Mouse (Mus musculus): ENCODE measurements around the gene Spint2. TPM values are rescaled to one million over a fixed set of nuclear protein-coding genes. Genes with fewer than 3 reads are reported as not detected.

Gene Spint2
- total RNA-seq (2015) = 6.1 and 7.3 TPM in 2 replicates
- total RNA-seq (2017) = 2.6 and 5.3 TPM in 2 replicates

DNA sequence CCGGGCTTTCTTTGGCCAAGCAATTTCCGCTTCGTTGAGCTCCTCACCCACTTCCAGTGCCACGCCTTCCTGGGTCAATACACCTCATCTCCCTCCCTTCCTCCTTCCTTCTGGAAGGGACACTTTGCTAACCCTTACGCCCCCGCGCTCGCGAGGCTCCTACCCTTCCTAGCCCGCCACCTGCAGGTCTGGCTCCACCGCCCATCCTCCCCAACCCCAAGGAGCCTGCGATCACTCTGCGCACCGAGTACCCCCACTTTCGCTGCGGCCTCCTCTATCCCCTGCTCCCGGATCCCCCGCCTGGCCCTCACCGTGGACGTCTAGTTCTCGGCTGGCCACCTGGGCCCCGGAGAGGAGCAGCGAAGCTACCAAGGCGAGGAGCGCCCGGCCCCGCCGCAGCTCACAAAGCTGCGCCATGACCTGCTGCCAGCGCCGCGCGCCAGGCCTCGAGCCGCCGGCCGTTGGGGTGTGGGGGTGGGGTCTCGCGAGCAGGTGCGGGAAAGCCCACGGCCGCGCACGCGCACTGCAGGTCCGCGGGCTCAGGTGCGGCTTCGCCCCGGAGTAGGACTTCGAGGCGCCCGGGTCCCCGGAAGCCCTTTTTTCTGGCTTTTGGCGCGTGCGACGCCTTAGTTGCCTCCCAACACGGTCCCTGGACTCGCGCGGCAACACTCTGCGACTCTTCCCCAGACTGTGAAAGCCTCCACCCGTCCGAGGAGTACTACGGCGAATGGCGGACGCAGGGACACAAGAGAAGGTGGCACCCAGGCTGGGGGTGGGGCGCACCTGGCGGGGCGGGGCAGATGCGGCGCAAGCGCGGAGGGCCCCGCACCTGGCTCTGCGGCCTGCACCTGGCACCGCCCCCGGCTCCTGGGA lies at the start of gene Spint2:
Gene Spint2, minus strand, starts transcription at position 712 of the 873 bp plus-strand sequence.
- peak; percentile 88 for ATAC-seq (ENCODE audit: poor library complexity, severe bottlenecking)

DNA sequence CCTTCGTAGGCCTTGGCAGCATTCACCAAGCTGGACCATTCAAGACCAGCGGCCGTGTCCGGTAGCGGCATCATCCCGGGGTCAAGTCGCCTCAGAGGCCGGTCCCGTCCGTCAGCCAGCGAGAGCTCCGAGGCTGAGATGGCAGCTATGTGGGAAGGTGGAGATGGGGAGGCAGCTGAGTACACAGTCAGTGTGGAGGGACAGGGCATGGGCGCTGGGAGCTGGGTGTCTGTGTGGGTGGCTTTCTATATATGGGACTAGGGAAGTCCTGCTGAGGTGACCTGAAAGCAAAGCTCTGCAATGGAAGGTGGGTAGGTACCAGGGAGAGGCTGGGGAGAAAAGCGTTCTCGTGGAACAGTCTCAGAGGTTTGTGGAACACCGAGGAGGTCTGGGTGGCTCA lies 47.3 kb upstream of the Spint2 start:
- no peak for ATAC-seq (ENCODE audit: poor library complexity, severe bottlenecking)

DNA sequence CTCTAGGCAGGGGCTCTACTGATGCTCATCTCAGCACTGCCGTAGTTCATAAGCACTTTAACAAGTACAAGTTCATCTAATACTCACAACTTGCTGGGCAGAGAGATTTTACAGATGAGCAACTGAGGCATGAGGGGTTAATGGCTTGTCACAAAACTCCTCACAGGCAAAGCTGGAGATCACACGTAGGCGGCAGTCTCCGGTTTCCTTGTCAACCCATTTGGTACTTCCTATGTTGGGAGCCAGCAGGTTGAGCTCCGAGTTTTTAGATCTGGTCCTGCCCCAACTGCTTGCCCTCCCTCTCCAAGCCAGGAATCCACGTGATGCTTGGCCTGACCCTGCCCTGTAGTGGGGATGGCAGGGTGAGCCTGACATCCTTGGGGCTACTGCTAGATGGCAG lies 45.4 kb upstream of the Spint2 start:
- no peak for ATAC-seq (ENCODE audit: poor library complexity, severe bottlenecking)

DNA sequence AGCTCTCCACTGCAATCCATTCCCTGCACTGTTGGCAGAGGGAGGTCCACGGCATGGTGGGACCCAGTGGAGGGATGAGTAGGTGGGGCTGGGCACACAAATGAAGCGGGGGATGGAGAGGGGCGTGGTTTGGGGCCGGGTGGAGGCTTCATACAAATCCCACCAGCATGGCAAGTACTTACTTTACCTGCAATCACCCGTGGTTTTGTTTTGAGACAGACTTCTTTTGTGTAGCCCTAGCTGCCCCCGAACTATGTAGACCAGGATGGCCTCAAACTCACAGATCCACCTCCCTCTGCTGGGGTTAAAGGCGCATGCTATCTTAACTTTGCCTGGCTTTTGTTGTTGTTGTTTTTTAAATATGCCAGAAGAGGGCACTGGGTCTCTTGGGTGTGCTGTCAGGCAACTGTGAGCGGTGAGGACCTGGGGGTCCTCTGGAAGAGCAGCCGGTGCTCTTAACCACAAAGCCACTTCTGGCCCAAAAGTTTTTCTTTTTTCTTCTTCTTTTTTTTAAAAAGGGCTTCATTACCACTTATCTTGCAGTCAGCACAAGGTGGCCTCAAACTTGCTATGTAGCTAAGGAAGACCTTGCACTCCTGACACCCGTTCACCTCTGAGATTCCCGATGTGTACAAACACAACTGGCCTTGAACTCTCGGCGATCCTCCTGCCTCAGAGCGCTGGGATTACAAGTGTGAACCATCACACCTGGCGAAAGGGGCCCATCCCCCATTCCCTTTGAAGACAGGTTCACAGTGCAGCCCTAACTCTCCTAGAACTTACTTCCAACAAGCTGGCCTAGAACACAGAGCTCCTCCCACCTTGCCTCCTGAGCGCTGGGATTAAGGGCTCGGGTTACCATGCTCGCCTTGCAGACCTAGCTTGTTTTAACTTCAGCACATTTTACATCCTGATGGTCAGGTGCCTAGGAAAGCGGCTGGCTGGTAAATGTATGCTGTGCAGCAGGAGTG lies 37.9 kb upstream of the Spint2 start:
- no peak for ATAC-seq (ENCODE audit: poor library complexity, severe bottlenecking)

DNA sequence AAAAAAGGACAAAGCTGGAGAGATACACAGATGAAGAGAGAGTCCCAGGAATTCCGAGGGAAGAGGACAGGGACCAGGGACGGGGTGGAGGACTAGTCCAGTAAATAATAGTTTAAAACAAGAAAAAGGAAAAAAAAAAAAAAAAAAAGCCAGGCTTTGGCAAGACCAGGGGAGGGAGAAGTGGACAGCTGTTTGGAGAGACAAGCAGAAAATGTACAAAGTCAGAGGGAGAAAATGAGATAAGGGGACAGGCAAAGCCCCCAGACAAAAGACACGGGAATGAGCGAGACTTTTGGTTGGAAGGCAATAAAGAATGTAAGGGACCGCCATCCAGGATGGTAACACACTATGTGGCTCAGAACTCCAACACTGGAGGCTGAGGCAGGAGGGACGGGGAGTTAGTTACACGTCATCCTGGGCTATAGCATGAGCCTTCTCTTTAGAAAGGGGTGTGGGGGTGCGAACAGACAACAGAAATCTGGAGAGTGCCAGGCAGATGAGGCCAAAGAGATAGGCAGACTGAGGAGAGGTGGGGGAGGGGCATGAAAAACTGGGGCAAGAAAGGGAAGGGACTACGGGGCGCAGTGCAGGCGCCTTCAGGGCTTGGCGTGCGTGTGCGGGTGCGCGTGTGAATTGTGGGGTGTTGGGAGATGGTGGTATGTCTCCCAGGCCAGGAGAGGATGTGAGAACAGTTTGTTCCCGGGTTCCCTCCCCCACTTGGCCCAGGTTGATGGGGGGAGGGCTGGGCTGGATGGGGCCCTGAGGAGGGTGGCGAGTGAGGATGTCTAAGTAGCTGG lies 36.6 kb upstream of the Spint2 start:
- no peak for ATAC-seq (ENCODE audit: poor library complexity, severe bottlenecking)

DNA sequence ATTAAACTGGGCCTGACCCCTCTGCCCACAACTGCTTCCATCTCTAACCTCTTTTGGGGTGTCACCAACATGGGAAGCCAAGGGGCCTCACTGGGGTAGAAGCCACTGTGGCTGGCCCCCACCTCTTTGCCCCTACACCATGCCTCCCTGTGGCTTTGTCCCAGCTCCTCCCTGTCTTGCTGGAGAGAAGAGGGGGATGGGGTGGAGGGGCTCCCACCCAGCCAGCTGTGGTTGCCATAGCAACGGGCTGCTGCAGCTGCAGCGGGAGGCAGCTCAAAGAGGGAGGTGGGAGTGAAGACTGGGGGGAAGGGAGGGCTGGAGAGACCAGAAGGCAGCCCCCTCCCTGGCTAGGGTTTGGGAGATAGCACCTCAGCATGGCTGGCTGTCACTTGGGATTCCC lies 35.8 kb upstream of the Spint2 start:
- no peak for ATAC-seq (ENCODE audit: poor library complexity, severe bottlenecking)

DNA sequence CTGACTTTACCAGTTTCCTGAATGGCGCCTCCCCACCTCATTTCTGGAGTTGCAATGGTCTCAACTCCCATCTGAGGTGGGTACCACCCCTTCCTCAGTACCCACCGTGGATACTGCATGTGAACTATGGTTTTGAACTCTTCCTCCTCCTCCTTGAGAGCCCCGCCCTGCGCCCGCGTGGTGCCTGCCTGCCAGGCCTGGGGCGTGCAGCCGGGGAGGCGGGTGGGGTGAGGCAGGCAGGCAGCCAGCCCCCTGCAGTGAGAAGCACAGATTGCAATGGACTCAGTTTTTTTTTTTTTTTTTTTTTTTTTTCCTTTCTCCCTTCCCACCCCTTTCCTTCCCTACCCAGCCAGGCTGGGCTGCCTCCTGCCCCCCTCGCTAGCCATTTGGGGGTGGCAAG lies 35.3 kb upstream of the Spint2 start:
- no peak for ATAC-seq (ENCODE audit: poor library complexity, severe bottlenecking)

DNA sequence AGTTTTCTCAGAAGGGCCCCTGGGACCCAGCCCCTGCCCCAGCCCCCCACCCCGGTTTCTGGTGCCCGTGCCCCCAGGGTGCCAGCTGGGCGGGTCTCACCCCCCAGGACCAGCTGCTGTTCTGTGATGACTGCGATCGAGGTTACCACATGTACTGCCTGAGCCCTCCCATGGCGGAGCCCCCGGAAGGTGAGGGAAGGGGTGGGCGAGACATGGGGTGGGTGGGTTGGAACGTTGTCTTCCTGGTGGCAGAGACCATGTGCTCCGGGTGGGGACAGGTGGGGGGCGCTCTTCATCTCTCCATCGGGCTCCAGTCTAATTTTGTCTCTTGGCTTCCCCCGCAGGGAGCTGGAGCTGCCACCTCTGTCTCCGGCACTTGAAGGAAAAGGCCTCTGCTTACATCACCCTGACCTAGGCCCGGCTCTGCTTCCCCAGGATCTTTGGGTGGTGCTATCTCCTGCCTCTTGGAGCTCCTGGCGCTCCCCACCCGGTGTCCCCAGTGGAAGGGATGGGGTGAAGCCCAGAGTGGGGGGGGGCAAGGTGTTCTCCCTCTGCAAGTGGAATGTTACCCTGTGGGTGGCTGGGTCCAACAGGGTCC lies 34.5 kb upstream of the Spint2 start:
- ATAC-seq (ENCODE audit: poor library complexity, severe bottlenecking) = no peak

DNA sequence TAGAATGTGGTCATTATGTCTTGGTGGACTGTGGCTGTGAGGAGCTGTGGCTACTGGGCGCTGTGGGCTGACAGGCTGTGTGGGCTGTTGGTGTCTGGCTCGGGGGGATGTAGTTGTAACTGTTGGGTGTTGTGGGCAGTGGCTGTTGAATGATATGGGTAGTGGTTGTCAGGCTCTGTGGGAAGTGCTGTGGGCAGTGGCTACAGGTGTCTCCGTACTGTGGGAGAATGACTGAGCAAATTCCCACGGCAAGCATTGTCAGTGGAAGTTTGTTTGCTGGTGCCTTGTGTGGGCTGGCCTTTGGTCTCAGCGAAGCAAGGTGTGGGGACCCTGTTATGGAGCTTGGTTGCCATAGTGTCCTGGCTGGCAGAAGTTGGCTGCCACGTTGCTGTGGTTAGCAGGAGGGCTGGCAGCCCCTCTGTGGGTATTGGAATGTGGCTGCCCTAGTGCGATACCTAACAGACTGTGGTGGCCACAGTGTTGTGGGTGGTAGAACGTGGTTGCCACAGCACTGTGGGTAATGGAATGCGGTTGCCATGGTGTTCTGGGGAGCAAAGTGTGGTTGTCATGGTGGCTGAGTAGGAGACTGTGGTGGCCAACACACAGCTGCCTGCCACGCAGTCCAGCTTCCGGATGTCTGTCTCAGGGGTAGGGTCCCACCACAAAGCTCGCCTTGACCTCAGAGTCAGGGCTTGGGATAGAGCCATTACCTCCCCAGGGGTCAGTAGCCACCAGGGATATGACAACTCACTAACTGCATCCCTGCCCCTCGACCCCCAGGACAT lies 33.3 kb upstream of the Spint2 start:
- no peak for ATAC-seq (ENCODE audit: poor library complexity, severe bottlenecking)

DNA sequence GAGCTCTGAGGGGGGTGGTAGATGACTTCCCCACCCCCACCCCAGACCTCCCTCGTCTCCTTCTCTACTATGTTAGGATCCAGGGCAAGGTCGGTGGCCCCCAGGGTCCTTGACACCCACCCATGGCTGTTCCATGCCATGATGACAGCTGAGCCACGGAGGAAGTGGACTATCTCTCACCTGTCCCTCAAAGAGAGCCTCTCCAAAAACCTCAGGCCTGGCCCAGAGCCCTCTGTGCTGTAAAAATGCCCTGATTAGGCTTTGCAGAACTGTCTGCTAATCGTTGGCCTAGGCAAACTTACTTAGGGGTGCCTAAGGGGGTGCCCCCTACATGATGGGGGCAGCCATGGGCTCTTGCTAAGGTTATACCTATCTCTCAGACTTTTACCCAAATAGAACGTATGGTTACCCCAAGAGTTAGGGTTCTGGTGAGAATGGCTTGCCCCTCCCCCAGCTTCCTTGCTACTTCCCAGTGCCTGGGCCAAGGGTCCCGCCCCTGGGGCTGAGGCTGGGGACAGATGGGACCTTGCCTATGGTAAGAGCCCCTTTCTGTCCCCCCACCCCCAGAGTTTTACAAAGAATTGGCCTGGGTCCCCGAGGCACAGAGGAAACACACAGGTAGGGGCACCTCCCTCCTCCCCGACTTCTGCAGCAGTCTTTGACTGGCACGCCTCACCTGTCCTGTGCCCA lies 32.0 kb upstream of the Spint2 start:
- ATAC-seq (ENCODE audit: poor library complexity, severe bottlenecking) = no peak

DNA sequence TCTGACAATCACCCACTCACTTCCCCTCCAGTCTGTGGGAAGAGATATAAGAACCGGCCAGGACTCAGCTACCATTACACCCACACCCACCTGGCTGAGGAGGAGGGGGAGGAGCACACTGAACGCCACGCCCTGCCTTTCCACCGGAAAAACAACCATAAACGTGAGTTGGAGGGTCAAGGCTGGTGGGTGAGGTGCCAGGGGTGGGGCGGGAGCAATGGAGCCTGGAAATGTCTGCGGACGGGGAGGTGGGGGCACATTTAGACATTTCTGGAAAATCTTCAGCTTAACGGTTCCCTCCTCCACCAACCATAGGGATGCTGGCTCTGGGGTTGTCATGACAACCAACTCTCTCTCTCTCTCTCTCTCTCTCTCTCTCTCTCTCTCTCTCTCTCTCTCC lies 31.3 kb upstream of the Spint2 start:
- ATAC-seq (ENCODE audit: poor library complexity, severe bottlenecking) = no peak

DNA sequence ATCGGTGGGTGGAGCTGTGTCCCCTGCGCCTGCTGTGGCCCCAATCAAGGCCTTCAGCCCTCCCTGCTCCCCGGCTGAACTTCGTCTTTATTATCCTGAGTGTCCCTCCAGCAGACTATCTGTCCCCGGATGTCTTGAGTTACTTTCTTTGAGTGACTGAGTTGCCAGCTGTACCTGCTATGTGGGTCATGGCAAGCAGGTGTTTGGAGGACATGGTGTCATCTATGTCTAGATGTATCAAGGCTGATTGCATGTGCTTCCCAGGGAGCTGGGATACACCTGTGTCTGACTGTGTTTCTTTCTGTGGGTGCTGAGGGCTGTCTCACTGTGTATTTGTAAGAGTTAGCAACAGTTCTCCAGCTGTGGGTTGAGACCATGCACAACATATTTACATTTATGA lies 28.0 kb upstream of the Spint2 start:
- ATAC-seq (ENCODE audit: poor library complexity, severe bottlenecking) = no peak

DNA sequence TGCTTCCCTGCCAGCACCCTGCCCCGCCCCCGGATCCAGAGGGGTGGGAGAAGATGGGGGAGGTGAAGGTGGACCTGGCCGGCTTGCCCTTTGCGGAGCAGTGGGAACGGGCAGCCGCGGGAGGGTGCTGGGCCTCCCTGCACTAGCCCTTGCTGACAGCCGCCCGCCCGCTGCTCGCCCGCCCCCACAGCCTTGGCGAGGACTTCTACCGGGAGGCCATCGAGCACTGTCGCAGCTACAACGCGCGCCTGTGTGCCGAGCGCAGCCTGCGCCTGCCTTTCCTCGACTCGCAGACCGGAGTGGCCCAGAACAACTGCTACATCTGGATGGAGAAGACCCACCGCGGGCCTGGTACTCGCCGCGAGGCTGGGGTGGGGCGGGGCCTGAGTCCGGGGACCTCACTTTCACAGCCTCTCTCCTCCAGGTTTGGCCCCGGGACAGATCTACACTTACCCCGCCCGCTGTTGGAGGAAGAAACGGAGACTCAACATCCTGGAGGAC lies 27.6 kb upstream of the Spint2 start:
- peak; percentile 11; the same call in 1 of the 2 replicates for ATAC-seq (ENCODE audit: poor library complexity, severe bottlenecking)

DNA sequence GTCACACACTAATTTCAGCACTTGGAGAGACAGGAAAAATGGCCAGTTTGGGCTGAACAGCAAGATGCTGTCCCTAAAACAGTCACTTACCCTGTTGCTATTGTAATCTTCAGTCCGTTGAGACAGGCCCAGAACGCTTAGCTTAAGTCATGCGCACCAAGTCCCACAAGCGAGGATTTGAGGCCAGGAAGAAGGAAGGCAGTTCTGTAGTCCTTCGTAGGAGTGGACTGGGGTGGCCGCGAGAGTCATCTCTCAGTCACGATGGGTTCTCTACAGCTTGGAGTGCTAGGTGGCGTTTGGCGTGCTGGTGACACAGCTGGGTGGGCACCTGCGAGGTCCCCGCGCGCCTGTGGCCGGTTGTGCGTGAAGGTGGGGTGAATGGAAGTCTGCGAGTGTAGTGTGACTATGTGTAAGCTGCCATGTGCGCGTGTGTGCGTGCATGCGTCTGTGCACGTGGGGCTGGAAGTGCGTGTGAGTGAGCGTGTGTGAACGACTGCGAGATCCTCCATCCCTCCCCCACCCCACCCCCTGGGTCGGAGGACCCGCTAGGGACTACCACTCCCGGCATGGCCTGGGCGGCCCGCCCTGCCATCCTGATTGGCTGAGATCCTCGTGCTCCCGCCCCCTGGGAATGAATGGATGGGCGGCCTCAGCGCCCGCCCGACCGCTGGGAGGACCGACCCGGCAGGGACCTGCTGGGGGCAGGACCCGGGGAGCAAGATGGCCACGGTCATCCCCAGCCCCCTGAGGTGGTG lies 25.8 kb upstream of the Spint2 start:
- peak; percentile 68 for ATAC-seq (ENCODE audit: poor library complexity, severe bottlenecking)

DNA sequence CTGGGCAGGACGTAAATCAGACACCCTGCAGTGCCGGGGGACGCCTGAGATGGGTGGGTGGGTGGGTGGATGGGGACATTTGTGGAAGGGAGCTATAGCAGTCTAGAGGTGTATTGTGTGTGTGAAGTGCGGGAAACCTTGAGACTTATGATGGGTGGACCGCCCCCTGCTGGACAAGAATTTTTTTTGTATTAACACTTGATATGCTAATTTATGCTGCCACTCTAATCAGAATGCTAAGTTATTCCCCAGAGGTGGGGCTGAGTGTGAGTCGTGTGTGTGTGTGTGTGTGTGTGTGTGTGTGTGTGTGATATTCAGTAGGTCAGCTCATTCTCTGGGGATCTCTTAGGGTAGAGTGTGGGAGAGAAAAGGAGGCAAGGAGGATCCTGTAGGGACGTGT lies 24.9 kb upstream of the Spint2 start:
- ATAC-seq (ENCODE audit: poor library complexity, severe bottlenecking) = no peak

DNA sequence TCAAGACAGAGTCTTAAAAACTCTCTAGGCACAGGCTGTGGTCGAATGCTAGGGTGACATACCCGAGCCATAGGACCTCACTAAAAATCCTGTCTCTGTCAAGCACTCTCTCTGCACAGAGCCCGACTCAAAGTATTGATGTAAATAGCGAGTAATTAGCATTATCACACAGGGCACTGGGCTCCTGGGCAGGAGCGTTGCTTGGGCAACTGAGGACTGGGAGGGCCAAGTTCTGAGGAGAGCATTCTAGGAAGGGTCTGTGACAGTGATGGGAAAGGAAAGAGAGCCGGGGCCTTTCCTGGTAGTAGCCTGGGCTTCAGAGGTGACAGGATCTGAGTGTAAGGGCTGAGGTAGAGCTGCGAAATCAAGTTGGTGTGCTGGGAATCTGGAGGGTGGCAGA lies 24.4 kb upstream of the Spint2 start:
- no peak for ATAC-seq (ENCODE audit: poor library complexity, severe bottlenecking)

DNA sequence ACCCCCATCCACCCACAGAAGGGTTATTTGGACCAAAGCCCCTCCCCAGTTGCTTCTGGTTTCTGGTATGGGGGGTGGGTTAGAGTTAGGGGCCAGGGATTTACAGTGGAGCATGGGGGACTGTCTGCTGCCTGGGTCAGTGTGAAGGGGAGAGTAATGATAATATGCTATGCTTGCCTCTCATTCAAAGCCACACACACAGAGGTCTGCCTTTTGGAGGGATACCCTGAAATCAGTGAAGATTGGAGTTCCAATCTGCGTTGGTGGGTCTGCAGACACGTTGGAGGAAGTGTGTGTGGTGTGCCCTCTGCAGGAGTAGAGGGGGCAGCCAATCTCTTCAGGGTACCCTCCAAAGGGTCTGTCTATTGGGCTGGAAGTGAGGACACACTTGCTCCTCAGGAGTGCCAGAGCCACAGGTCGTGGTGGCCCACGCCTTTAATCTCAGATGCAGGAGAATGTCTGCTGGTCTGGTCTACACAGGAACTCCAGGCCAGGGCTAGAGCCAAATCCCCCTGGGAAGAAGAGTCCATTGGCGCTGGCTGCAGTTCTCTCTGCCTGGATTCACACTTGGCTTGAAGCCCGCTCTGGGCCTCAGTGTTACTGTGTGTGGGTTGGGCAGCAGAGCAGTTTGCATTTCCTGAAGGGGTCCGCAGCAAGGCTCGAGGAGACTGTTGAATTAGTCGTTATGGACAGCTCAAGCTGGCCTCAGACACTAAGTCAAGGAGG lies 23.7 kb upstream of the Spint2 start:
- no peak for ATAC-seq (ENCODE audit: poor library complexity, severe bottlenecking)
